Mouse (Mus musculus): ENCODE data around the gene Ang.

Ang gene

GRCm38 (mm10) chr14:51088970-51089673 lies 1.8 kb upstream of the Ang start:
- DNase-seq (ENCODE audit: low spot score) = peak; percentile 99

GRCm38 (mm10) chr14:51089674-51090076 lies 1.3 kb upstream of the Ang start:
- DNase-seq (ENCODE audit: low spot score) = no peak

GRCm38 (mm10) chr14:51090077-51090781 lies 721 bp upstream of the Ang start:
- DNase-seq (ENCODE audit: low spot score) = peak; percentile 90

GRCm38 (mm10) chr14:51092073-51092620 lies 1.2 kb downstream of the Ang start:
- DNase-seq (ENCODE audit: low spot score) = no peak

- DNase-seq (ENCODE audit: low spot score) = no peak
These were observed 2.5 kb downstream of the Ang start for GRCm38 (mm10) chr14:51093496-51093895.

GRCm38 (mm10) chr14:51094096-51094875 lies 3.3 kb downstream of the Ang start:
- DNase-seq (ENCODE audit: low spot score) = peak; percentile 31

GRCm38 (mm10) chr14:51094921-51095320 lies 4.0 kb downstream of the Ang start:
- no peak for DNase-seq (ENCODE audit: low spot score)

- DNase-seq (ENCODE audit: low spot score) = peak; percentile 86
These were observed 5.0 kb downstream of the Ang start for GRCm38 (mm10) chr14:51095736-51096524.

- peak; percentile 42 for DNase-seq (ENCODE audit: low spot score)
These were observed 7.3 kb downstream of the Ang start for GRCm38 (mm10) chr14:51098300-51098699.

GRCm38 (mm10) chr14:51098921-51099320 lies 8.0 kb downstream of the Ang start:
- peak; percentile 40 for DNase-seq (ENCODE audit: low spot score)

GRCm38 (mm10) chr14:51101284-51101683 lies 10.3 kb downstream of the Ang start:
- no peak for DNase-seq (ENCODE audit: low spot score)

GRCm38 (mm10) chr14:51103217-51103616 lies 12.3 kb downstream of the Ang start:
- peak; percentile 30 for DNase-seq (ENCODE audit: low spot score)

GRCm38 (mm10) chr14:51104366-51104765 lies 13.4 kb downstream of the Ang start:
- no peak for DNase-seq (ENCODE audit: low spot score)

- peak; percentile 48 for DNase-seq (ENCODE audit: low spot score)
These were observed 15.6 kb downstream of the Ang start for GRCm38 (mm10) chr14:51106449-51106967.

- no peak for DNase-seq (ENCODE audit: low spot score)
These were observed 21.0 kb downstream of the Ang start for GRCm38 (mm10) chr14:51111966-51112365.

GRCm38 (mm10) chr14:51113476-51113875 lies 22.5 kb downstream of the Ang start:
- no peak for DNase-seq (ENCODE audit: low spot score)

GRCm38 (mm10) chr14:51113916-51114560 lies 23.1 kb downstream of the Ang start, which contains the start of gene Eddm3b:
Eddm3b (plus strand) TSS chr14:51114426.
- DNase-seq (ENCODE audit: low spot score) = no peak

GRCm38 (mm10) chr14:51125684-51126083 lies 34.7 kb downstream of the Ang start:
- no peak for DNase-seq (ENCODE audit: low spot score)

- no peak for DNase-seq (ENCODE audit: low spot score)
These were observed 36.8 kb downstream of the Ang start for GRCm38 (mm10) chr14:51127648-51128258.
